In the genomic region with DNA sequence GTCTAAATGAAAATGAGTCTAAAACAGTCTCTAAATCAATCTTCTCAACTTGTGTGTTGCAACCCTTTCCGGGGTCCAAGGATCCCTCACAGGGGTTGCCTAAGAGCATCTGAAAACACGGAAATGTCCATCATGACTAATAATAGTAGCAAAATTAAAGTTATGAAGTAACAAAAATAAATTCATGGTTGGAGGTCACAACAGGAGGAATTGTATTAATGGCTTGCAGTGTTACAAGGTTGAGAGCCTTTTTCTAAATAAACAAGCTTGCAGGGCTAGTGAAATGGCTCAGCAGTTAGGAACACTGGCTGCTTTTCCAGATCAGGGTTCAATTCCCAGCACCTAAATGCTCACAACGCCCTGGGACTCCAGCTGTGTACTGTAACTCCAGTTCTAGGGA, we compare ENCODE assay signal across 26 mouse cellular contexts. TPM values are rescaled to one million over a fixed set of nuclear protein-coding genes. Genes with fewer than 3 reads are reported as not detected.
DNase-seq lines count a peak whose midpoint lies in the region; ATAC-seq and TF ChIP-seq lines count a peak whose summit lies in the region.
"Had no signal": no experiment of that assay in that cellular context is flagged by ENCODE, and none has a peak within 500 bp of the region (broad histone marks: within the 10 kb centered on the region; RNA-seq: fewer than 3 reads in every experiment).

No protein-coding gene starts in this region.

- ATAC-seq in liver, embryonic 12.5 days: no peak
- ATAC-seq: activated CD4-positive, CD25-positive, alpha-beta regulatory T cell, adult 4 months; forebrain, embryonic 15.5 days; hindbrain, postnatal 0 days; inflammation-experienced regulatory T-cells, adult 6 months had no signal

- 36% methylated on average over 3 of the region's 3 CpGs for whole genome bisulfite sequencing in liver, adult 2 months
- 63% methylated on average over 3 of the region's 3 CpGs for WGBS in liver, embryonic 12.5 days (ENCODE audit: insufficient replicate concordance)
- WGBS in embryonic facial prominence, embryonic 10.5 days: 83% methylated on average over 3 of the region's 3 CpGs

- no peaks in the 10 kb centered on the region for H3K9me3 ChIP-seq in liver, embryonic 12.5 days (replicated peaks)
- H3K9me3 ChIP-seq in embryonic facial prominence, embryonic 10.5 days: no peaks in the 10 kb centered on the region
- H3K9me3 ChIP-seq: embryonic facial prominence, embryonic 13.5 days; forebrain, embryonic 12.5 days; forebrain, embryonic 15.5 days; heart, embryonic 10.5 days; heart, embryonic 13.5 days had no signal

- 0 out of 2 replicates have a peak overlapping the region, but pooled peaks have one; percentile 23 for H3K27ac ChIP-seq in liver, adult 2 months (replicated peaks; ENCODE audit: insufficient read depth, low read depth, low read length)
- no peak overlapping the region for H3K27ac ChIP-seq in liver, embryonic 12.5 days
- peak overlapping the region; percentile 8; the same call in 1 of the 2 replicates for H3K27ac ChIP-seq in brown adipose tissue, adult 24 weeks (replicated peaks; ENCODE audit: low read depth, low read length)
- no peak overlapping the region for H3K27ac ChIP-seq in embryonic facial prominence, embryonic 10.5 days (replicated peaks)
- H3K27ac ChIP-seq: embryonic facial prominence, embryonic 13.5 days; forebrain, embryonic 12.5 days; forebrain, embryonic 15.5 days; heart, adult 2 months; heart, embryonic 10.5 days; heart, embryonic 13.5 days; hindbrain, embryonic 14.5 days; hindbrain, postnatal 0 days had no signal

- TF ChIP-seq POLR2A in liver, adult 2 months (IDR thresholded peaks at IDR 0.05; ENCODE audit: extremely low read depth, insufficient read depth, low read length): no peak

- H3K9ac ChIP-seq in liver, adult 2 months (ENCODE audit: low read depth, low read length): no peak overlapping the region
- H3K9ac ChIP-seq in liver, embryonic 12.5 days: no peak overlapping the region
- H3K9ac ChIP-seq: embryonic facial prominence, embryonic 13.5 days; forebrain, embryonic 12.5 days; forebrain, embryonic 15.5 days; heart, embryonic 13.5 days; hindbrain, embryonic 14.5 days had no signal

- H3K79me2 ChIP-seq in liver, adult 2 months (ENCODE audit: control insufficient read depth, insufficient read depth, low read length): no peaks in the 10 kb centered on the region

- H3K4me2 ChIP-seq in liver, embryonic 12.5 days: no peak overlapping the region
- H3K4me2 ChIP-seq: embryonic facial prominence, embryonic 13.5 days; forebrain, embryonic 12.5 days; forebrain, embryonic 15.5 days; heart, embryonic 13.5 days; hindbrain, embryonic 14.5 days had no signal

- no peaks in the 10 kb centered on the region for H3K27me3 ChIP-seq in liver, adult 2 months (ENCODE audit: control insufficient read depth, insufficient read depth, low read length)
- H3K27me3 ChIP-seq in liver, embryonic 12.5 days (replicated peaks): no peaks in the 10 kb centered on the region
- no peaks in the 10 kb centered on the region for H3K27me3 ChIP-seq in embryonic facial prominence, embryonic 10.5 days (replicated peaks; ENCODE audit: low read depth, poor library complexity, severe bottlenecking)
- H3K27me3 ChIP-seq: embryonic facial prominence, embryonic 13.5 days; forebrain, embryonic 12.5 days; forebrain, embryonic 15.5 days; heart, embryonic 13.5 days had no signal

- no peak for TF ChIP-seq CTCF in liver, adult 2 months (IDR thresholded peaks at IDR 0.05; ENCODE audit: low read depth, low read length)

- no peak overlapping the region for H3K4me3 ChIP-seq in liver, adult 2 months (ENCODE audit: insufficient read depth, low read depth, low read length)
- H3K4me3 ChIP-seq in liver, embryonic 12.5 days: no peak overlapping the region
- H3K4me3 ChIP-seq in brown adipose tissue, adult 24 weeks (ENCODE audit: insufficient read depth, low read depth, low read length): no peak overlapping the region
- no peak overlapping the region for H3K4me3 ChIP-seq in embryonic facial prominence, embryonic 10.5 days
- H3K4me3 ChIP-seq: embryonic facial prominence, embryonic 13.5 days; erythroblast, embryonic 14.5 days; forebrain, embryonic 12.5 days; forebrain, embryonic 15.5 days; heart, adult 2 months; heart, embryonic 10.5 days; heart, embryonic 13.5 days had no signal

- DNase-seq in adrenal gland, adult 2 months: peak; percentile 22
- DNase-seq in adrenal gland, postnatal 25 days: no peak
- no peak for DNase-seq in liver, adult 2 months (ENCODE audit: extremely low read depth, low read depth, low spot score)
- peak; percentile 7 for DNase-seq in lung, postnatal 25 days (ENCODE audit: low spot score)
- no peak for DNase-seq in lung, adult 18-20 months
- no peak for DNase-seq in embryonic facial prominence, embryonic 10.5 days (ENCODE audit: low spot score)
- DNase-seq: adrenal gland, postnatal 10 days; cerebellum, adult 18-20 months; cerebellum, adult 9-10 months; cerebellum, postnatal 14 days; gastrocnemius, postnatal 25 days; heart, adult 2 months; heart, postnatal 14 days; heart, postnatal 4 days had no signal

- peaks cover 3% of the 10 kb centered on the region; the same call in 1 of the 2 replicates for H3K4me1 ChIP-seq in liver, adult 2 months (ENCODE audit: control insufficient read depth, insufficient read depth, low read length)
- H3K4me1 ChIP-seq in liver, embryonic 12.5 days: no peaks in the 10 kb centered on the region
- H3K4me1 ChIP-seq in brown adipose tissue, adult 24 weeks (ENCODE audit: control insufficient read depth, insufficient read depth, insufficient read length, low read length): peaks cover 2% of the 10 kb centered on the region
- peaks cover 2% of the 10 kb centered on the region; the same call in 1 of the 2 replicates for H3K4me1 ChIP-seq in embryonic facial prominence, embryonic 10.5 days
- H3K4me1 ChIP-seq: embryonic facial prominence, embryonic 13.5 days; forebrain, embryonic 12.5 days; forebrain, embryonic 15.5 days; heart, embryonic 10.5 days; heart, embryonic 13.5 days had no signal

- peaks cover 46% of the 10 kb centered on the region for H3K36me3 ChIP-seq in liver, adult 2 months (ENCODE audit: control insufficient read depth, insufficient read depth, low read length)
- H3K36me3 ChIP-seq in liver, embryonic 12.5 days: no peaks in the 10 kb centered on the region
- H3K36me3 ChIP-seq in embryonic facial prominence, embryonic 10.5 days (replicated peaks): 0 out of 2 replicates have a peak, but pooled peaks cover under 1% of the 10 kb centered on the region
- H3K36me3 ChIP-seq: embryonic facial prominence, embryonic 13.5 days; forebrain, embryonic 12.5 days; forebrain, embryonic 15.5 days; heart, embryonic 10.5 days had no signal

RNA-seq across cellular contexts. Expression of a gene that starts 33.2 kb away (rescaled TPM):
- 10 to 100 TPM; 55.2 to 79.1 TPM for total RNA-seq in adrenal gland, adult 2 months (2021)
- 4.1 and 5.7 TPM in 2 replicates for polyA plus RNA-seq in adrenal gland, adult 2 months (2012; rRNA removed)
- 26.5 and 34.0 TPM in 2 replicates for total RNA-seq in adrenal gland, postnatal 25 days (2021)
- total RNA-seq in liver, adult 2 months (2014; rRNA removed): 920 and 1,216 TPM in 2 replicates
- polyA plus RNA-seq in liver, adult 2 months (2012; rRNA removed): 217 and 227 TPM in 2 replicates
- 0.68 and 0.77 TPM in 2 replicates for polyA plus RNA-seq in liver, embryonic 12.5 days (2016; fragmentation: Nextera tagmentation; extraction: Ambion mirVana)
- 25.5 and 33.9 TPM in 2 replicates for polyA plus RNA-seq in brown adipose tissue, adult 24 weeks (2012; ENCODE audit: insufficient read depth, insufficient read length, missing spikeins)
- polyA plus RNA-seq in embryonic facial prominence, embryonic 10.5 days (2016; fragmentation: Nextera tagmentation; extraction: Ambion mirVana): 3.8 and 4.2 TPM in 2 replicates
- polyA plus RNA-seq: erythroblast, embryonic 14.5 days had no signal

RNA-seq across cellular contexts. Expression of a gene that starts 45.1 kb away (rescaled TPM):
- total RNA-seq in adrenal gland, adult 2 months (2021): 10 to 100 TPM; 14.4 to 15.0 TPM
- 27.0 and 39.1 TPM in 2 replicates for polyA plus RNA-seq in adrenal gland, adult 2 months (2012; rRNA removed)
- total RNA-seq in adrenal gland, postnatal 25 days (2021): 16.1 and 18.1 TPM in 2 replicates
- total RNA-seq in liver, adult 2 months (2014; rRNA removed): 7.6 and 8.6 TPM in 2 replicates
- polyA plus RNA-seq in liver, adult 2 months (2012; rRNA removed): 7.6 and 11.7 TPM in 2 replicates
- polyA plus RNA-seq in liver, embryonic 12.5 days (2016; fragmentation: Nextera tagmentation; extraction: Ambion mirVana): 9.0 and 9.1 TPM in 2 replicates
- 7.9 and 8.4 TPM in 2 replicates for polyA plus RNA-seq in brown adipose tissue, adult 24 weeks (2012; ENCODE audit: insufficient read depth, insufficient read length, missing spikeins)
- 9.0 and 10.5 TPM in 2 replicates for polyA plus RNA-seq in embryonic facial prominence, embryonic 10.5 days (2016; fragmentation: Nextera tagmentation; extraction: Ambion mirVana)

Comparison
In these comparisons a context has a peak if more than half of its experiments do, and no peak if none do; other contexts are left out.
1. DNase-seq: peak in adrenal gland, adult 2 months (single experiment) and lung, postnatal 25 days (single experiment); none in adrenal gland, postnatal 25 days (single experiment), liver, adult 2 months (single experiment), lung, adult 18-20 months (0 of 2) and embryonic facial prominence, embryonic 10.5 days (single experiment).
2. H3K27ac ChIP-seq: peak in liver, adult 2 months (single experiment) and brown adipose tissue, adult 24 weeks (single experiment); none in liver, embryonic 12.5 days (single experiment) and embryonic facial prominence, embryonic 10.5 days (single experiment).